Comparison of ENCODE assay signal across 18 mouse cellular contexts in the genomic region with DNA sequence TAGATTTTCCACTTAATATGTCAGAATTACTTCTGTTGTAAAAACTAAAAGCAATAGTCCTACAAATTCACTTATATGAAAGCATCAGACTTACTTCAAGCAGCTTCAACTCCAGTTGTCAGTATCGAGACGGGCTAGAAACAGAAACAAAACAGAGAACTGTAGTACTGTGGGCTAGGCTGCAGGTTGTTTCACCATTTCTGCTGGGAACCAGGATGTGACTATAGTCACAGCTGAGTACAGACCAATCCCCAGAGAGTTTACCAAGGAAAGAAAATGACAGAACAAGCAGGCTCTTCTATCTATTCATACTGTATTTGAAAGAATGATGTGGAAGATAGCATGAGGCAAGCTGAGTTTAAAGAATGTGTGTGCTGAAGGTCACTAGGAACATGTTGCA. TPM values are rescaled to one million over a fixed set of nuclear protein-coding genes. Genes with fewer than 3 reads are reported as not detected.
"Had no signal": no experiment of that assay in that cellular context is flagged by ENCODE, and none has a peak within 500 bp of the region (broad histone marks: within the 10 kb centered on the region; RNA-seq: fewer than 3 reads in every experiment).

No protein-coding gene starts in this region.

- ATAC-seq: liver, embryonic 12.5 days; midbrain, embryonic 16.5 days had no signal

- H3K36me3 ChIP-seq: liver, embryonic 12.5 days had no signal

- H3K27me3 ChIP-seq: liver, embryonic 12.5 days; midbrain, embryonic 12.5 days; neural tube, embryonic 13.5 days had no signal

- DNase-seq: lung, adult 18-20 months; lung, embryonic 14.5 days; lung, postnatal 10 days; lung, postnatal 4 days; midbrain, embryonic 14.5 days; right cerebral cortex, postnatal 14 days; thymus, adult 2 months; thymus, postnatal 25 days; thymus, postnatal 4 days had no signal

RNA-seq across cellular contexts. Expression of gene Fgfbp1, which starts 13.4 kb away (rescaled TPM):
- total RNA-seq: megakaryocyte, adult 5-6 weeks; megakaryocyte-erythroid progenitor cell, adult 5-6 weeks; neutrophil, adult 5-6 weeks had no signal
- polyA plus RNA-seq: liver, embryonic 12.5 days; testis, adult 2 months; urinary bladder, adult 2 months had no signal
